Mouse (Mus musculus): ENCODE results near the gene Chst3. TPM values are rescaled to one million over a fixed set of nuclear protein-coding genes. Genes with fewer than 3 reads are reported as not detected.
"Not testable (repeated sequence)": the region's sequence is repeated elsewhere in the genome, so short reads cannot be mapped to it uniquely, and the experiment has no call there.

Gene Chst3
- polyA plus RNA-seq, 1 experiment, result 1.7 TPM

DNA sequence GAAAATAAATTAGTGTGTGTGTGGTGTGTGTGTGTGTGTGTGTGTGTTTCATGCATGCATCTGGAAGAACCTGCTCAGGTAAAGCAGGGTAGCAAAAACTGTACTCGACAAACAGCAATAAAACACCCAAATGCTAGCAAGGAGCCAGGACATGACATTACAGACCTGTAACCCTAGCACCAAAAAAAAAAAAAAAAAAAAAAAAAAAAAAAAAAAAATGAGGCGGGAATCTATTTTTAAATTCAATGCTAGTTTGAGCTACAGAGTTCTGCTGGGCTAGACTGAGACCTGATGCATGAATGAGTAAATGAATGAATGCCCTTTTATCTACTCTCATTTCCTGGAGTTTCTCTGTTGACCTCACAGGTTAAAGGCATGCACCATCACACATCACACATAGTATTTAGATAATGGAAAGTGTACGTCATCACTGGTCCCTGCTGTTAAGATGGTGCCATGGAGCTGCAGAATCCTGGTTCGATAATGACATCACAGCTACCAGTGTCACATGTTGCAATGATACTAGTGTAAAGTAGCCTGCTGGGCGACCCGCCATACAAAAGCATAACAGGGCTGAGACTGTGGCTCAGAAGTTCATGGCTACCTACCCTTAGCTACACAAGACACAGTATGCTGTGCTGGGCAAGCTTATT lies 29.4 kb downstream of the Chst3 start:
- no peaks in the 10 kb centered on the region for H3K79me2 ChIP-seq (ENCODE audit: control insufficient read depth, insufficient read depth)
- TF ChIP-seq MYOD1 (IDR thresholded peaks at IDR 0.05; ENCODE audit: control insufficient read depth, insufficient read length, low read depth) (no peak), CTCF (IDR thresholded peaks at IDR 0.05; ENCODE audit: control insufficient read depth, insufficient read depth, insufficient read length) (no peak), CEBPB (IDR thresholded peaks at IDR 0.05; ENCODE audit: low read depth) (no peak), MYOG (IDR thresholded peaks at IDR 0.05; ENCODE audit: control insufficient read depth, extremely low read depth, insufficient read length) (no peak), USF1 (IDR thresholded peaks at IDR 0.05; ENCODE audit: low read depth) (no peak), MAX (IDR thresholded peaks at IDR 0.05) (no peak), FOSL1 (IDR thresholded peaks at IDR 0.05; ENCODE audit: insufficient read depth, low read length, poor library complexity, severe bottlenecking) (no peak)
- no peaks in the 10 kb centered on the region for H3K27me3 ChIP-seq (ENCODE audit: control insufficient read depth, insufficient read depth, insufficient read length)
- H3K79me3 ChIP-seq (ENCODE audit: low read depth), result no peaks in the 10 kb centered on the region
- H3K36me3 ChIP-seq (ENCODE audit: control insufficient read depth, insufficient read depth), result no peaks in the 10 kb centered on the region
- H3K4me3 ChIP-seq (ENCODE audit: insufficient read depth, poor library complexity, severe bottlenecking), result no peak overlapping the region
- H3ac ChIP-seq (ENCODE audit: control insufficient read depth, insufficient read length, low read depth), result no peak overlapping the region

DNA sequence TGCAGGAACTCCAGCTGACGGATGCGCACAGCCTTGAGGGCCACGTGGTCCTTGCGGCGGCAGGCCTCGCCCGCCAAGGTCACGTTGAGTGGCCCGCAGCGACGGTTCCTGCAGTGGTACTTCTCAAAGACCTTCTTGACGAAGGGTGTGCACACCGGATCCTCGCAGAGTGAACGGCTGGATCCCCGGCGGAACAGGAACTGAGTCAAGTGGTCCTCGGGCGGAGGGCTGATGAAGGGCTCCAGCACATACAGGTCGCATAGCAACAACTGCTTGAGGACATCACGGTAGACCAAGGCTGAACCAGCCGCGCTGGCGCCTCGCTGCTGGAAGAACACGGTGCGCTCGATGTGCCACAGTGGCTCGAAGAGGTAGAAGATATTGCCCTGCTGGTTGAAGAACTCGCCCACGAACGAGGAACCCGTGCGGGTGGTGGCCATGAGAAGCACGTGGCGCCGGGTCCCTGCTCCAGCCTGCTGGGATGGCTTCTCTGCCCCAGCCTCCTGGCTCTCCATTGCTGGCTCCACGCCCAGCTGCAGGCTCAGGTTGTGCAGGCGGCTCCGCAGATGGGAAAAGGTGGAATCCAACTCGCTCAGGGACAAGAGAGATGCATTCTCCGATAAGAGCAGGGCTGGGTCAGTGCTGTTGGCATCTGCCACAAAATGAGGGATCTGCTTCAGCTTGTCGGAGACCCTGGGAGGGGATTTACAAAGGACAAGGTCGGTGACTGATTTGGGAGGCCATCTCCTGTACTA lies 32.7 kb downstream of the Chst3 start:
- TF ChIP-seq CTCF (IDR thresholded peaks at IDR 0.05; ENCODE audit: control insufficient read depth, insufficient read depth, insufficient read length) (no peak), MAX (IDR thresholded peaks at IDR 0.05) (no peak), MYOD1 (IDR thresholded peaks at IDR 0.05; ENCODE audit: control insufficient read depth, insufficient read length, low read depth) (no peak), CEBPB (IDR thresholded peaks at IDR 0.05; ENCODE audit: low read depth) (no peak), FOSL1 (IDR thresholded peaks at IDR 0.05; ENCODE audit: insufficient read depth, low read length, poor library complexity, severe bottlenecking) (no peak), MYOG (IDR thresholded peaks at IDR 0.05; ENCODE audit: control insufficient read depth, extremely low read depth, insufficient read length) (no peak), USF1 (IDR thresholded peaks at IDR 0.05; ENCODE audit: low read depth) (no peak)
- H3K79me2 ChIP-seq (ENCODE audit: control insufficient read depth, insufficient read depth), result no peaks in the 10 kb centered on the region
- no peaks in the 10 kb centered on the region for H3K36me3 ChIP-seq (ENCODE audit: control insufficient read depth, insufficient read depth)
- H3K27me3 ChIP-seq (ENCODE audit: control insufficient read depth, insufficient read depth, insufficient read length), result no peaks in the 10 kb centered on the region
- no peak overlapping the region for H3ac ChIP-seq (ENCODE audit: control insufficient read depth, insufficient read length, low read depth)
- no peaks in the 10 kb centered on the region for H3K79me3 ChIP-seq (ENCODE audit: low read depth)
- no peak overlapping the region for H3K4me3 ChIP-seq (ENCODE audit: insufficient read depth, poor library complexity, severe bottlenecking)

DNA sequence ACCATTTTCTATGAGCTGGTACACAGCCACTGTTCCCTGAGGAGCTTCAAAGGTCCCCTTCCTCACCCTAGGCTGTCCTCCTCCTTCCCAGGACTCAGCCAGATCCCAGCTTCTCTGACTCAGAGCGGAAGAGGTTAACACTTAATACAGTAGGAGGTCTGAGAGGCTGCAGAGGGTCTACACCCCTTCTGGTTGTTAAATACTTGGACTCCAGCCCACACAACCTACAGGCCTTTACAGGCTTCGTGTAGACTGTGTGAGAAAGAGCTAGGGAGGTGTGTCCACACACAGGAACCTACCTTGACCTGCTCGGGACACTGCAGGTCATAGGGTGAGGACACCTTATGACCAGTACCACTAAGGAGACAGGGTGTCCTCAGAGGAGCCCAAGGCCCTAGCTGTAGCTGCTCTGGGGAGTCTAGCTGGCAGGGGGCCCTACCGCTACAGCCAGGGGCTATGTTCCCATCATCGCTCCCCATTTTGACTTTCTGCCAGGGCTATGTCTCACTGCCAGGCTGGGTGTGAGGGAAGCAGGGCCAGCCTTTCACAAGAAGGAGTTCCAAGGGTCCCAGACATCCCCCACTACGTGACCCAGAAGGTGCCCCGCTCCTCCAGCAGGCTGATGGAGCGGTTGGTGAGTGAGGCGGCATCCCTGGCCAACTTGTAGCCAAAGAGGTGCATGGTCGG lies 33.9 kb downstream of the Chst3 start:
- H3ac ChIP-seq (ENCODE audit: control insufficient read depth, insufficient read length, low read depth), result no peak overlapping the region
- H3K27me3 ChIP-seq (ENCODE audit: control insufficient read depth, insufficient read depth, insufficient read length), result no peaks in the 10 kb centered on the region
- no peaks in the 10 kb centered on the region for H3K79me2 ChIP-seq (ENCODE audit: control insufficient read depth, insufficient read depth)
- no peaks in the 10 kb centered on the region for H3K79me3 ChIP-seq (ENCODE audit: low read depth)
- no peak overlapping the region for H3K4me3 ChIP-seq (ENCODE audit: insufficient read depth, poor library complexity, severe bottlenecking)
- no peaks in the 10 kb centered on the region for H3K36me3 ChIP-seq (ENCODE audit: control insufficient read depth, insufficient read depth)
- TF ChIP-seq FOSL1 (IDR thresholded peaks at IDR 0.05; ENCODE audit: insufficient read depth, low read length, poor library complexity, severe bottlenecking) (no peak), MAX (IDR thresholded peaks at IDR 0.05) (no peak), CEBPB (IDR thresholded peaks at IDR 0.05; ENCODE audit: low read depth) (no peak), USF1 (IDR thresholded peaks at IDR 0.05; ENCODE audit: low read depth) (no peak)

DNA sequence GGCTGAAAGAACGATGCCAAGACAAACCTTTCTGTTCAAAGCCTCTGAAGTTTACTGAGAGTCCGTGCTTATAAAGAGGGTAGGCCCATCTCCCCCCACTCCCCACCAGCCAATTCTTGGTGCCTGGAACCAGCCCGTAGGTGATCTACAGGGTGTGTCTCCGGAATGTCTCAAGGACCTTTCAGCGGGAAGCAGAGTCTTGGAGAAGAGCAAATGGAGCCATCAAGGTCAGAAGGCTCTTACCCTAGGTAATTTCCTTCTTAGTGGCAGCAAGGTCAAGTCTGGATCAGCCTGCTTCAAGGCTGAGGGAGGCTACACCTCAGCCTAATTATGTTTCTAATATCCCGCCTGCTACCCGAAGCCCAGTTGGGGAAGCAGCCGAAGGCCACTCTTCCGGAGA lies 43.8 kb downstream of the Chst3 start:
- not testable (repeated sequence) for H3K4me3 ChIP-seq (ENCODE audit: insufficient read depth, poor library complexity, severe bottlenecking); H3K36me3 ChIP-seq (ENCODE audit: control insufficient read depth, insufficient read depth); H3ac ChIP-seq (ENCODE audit: control insufficient read depth, insufficient read length, low read depth); H3K27me3 ChIP-seq (ENCODE audit: control insufficient read depth, insufficient read depth, insufficient read length); H3K79me3 ChIP-seq (ENCODE audit: low read depth); H3K79me2 ChIP-seq (ENCODE audit: control insufficient read depth, insufficient read depth)

DNA sequence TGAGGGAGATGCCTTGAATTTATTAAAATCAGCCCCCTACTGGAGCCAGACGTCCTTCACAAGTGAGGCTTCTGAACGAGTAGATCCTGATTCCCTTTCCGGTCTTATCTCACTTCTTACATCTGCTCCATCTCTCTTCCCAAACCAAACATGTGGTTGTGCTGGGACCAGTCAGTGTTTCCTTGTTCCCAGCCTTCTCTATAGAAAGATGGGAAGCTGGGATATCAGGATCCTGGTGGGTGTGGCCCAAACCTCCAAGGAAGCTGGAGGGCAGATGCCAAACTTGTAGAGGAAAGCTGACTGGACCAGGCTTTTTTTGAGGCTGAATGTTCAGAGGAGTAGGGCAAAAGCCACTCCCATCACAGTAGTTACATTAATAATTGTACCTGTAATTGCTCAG lies 44.6 kb downstream of the Chst3 start:
- H3K79me3 ChIP-seq (ENCODE audit: low read depth), result no peaks in the 10 kb centered on the region
- H3K4me3 ChIP-seq (ENCODE audit: insufficient read depth, poor library complexity, severe bottlenecking), result no peak overlapping the region
- TF ChIP-seq USF1 (IDR thresholded peaks at IDR 0.05; ENCODE audit: low read depth) (no peak), MAX (IDR thresholded peaks at IDR 0.05) (no peak), CTCF (IDR thresholded peaks at IDR 0.05; ENCODE audit: control insufficient read depth, insufficient read depth, insufficient read length) (no peak), MYOG (IDR thresholded peaks at IDR 0.05; ENCODE audit: control insufficient read depth, extremely low read depth, insufficient read length) (no peak), CEBPB (IDR thresholded peaks at IDR 0.05; ENCODE audit: low read depth) (no peak), FOSL1 (IDR thresholded peaks at IDR 0.05; ENCODE audit: insufficient read depth, low read length, poor library complexity, severe bottlenecking) (no peak), MYOD1 (IDR thresholded peaks at IDR 0.05; ENCODE audit: control insufficient read depth, insufficient read length, low read depth) (no peak)
- no peak overlapping the region for H3ac ChIP-seq (ENCODE audit: control insufficient read depth, insufficient read length, low read depth)
- no peaks in the 10 kb centered on the region for H3K36me3 ChIP-seq (ENCODE audit: control insufficient read depth, insufficient read depth)
- no peaks in the 10 kb centered on the region for H3K27me3 ChIP-seq (ENCODE audit: control insufficient read depth, insufficient read depth, insufficient read length)
- H3K79me2 ChIP-seq (ENCODE audit: control insufficient read depth, insufficient read depth), result no peaks in the 10 kb centered on the region

Measured in C2C12 (cell line).